Mouse (Mus musculus) left cerebral cortex, postnatal 36 days (tissue): ENCODE results near the gene Kcns1. TPM values are rescaled to one million over a fixed set of nuclear protein-coding genes. Genes with fewer than 3 reads are reported as not detected.

ENCODE experiments used
- DNase-seq, 2 experiments: peaks; one replicate each; pipeline ENCODE4 v3.0.0; 2021 to 2022; ENCODE audit warnings: low spot score in 2 of 2, mixed read lengths in 1 of 2
- intact Hi-C: fragments of 180-260 bp; cut with DNase I; formaldehyde crosslinking; loops from one replicate; pipeline ENCODE4 v1.15.1; 2025
- total RNA-seq, 2 experiments: library from RNA; stranded (reverse); gene quantifications; 2 replicates each; pipeline ENCODE4 v1.2.3; 2021

Gene Kcns1
- total RNA-seq, 2 experiments from 2014 or later = 15.7 to 20.3 TPM

DNA sequence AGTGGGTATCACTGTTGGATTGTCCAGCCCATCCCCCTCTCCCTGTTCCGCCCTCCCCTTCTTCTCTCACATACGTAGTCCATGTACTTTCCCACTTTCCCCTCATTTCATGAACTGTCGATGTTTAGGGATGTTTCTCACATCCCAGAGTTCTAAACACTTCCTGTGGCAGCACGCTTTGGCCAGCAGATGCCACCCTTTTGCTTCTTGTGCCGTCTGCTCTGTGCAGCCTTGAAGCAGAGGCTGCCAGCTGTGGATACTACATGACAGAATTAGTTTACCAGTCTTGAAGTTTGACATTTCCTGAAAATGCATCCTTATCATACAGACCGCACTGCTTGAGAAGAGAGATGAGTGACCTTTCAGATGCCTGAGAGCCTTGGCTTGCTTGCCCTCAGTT lies 36.4 kb downstream of the Kcns1 start:
- intact Hi-C loops = loop anchor here (5.0 to 10.0 kb wide), 2 partner anchors 210 to 253 kb away; partner anchors contain the start of gene Slpi
- no peak for DNase-seq

DNA sequence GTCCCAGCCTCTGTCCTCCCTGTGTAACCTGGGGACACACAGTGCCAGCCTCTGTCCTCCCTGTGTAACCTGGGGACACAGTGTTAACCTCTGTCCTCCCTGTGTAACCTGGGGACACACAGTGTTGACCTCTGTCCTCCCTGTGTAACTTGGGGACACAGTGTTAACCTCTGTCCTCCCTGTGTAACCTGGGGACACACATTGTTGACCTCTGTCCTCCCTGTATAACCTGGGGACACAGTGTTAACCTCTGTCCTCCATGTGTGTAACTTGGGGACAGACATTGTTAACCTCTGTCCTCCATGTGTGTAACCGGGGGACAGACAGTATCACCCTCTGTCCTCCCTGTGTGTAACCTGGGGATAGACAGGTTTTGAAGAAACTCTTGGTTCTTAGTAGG lies 39.3 kb downstream of the Kcns1 start:
- intact Hi-C loops = loop anchor here (5.0 to 10.0 kb wide), 2 partner anchors 213 to 256 kb away; partner anchors contain the start of gene Slpi
- no peak for DNase-seq

DNA sequence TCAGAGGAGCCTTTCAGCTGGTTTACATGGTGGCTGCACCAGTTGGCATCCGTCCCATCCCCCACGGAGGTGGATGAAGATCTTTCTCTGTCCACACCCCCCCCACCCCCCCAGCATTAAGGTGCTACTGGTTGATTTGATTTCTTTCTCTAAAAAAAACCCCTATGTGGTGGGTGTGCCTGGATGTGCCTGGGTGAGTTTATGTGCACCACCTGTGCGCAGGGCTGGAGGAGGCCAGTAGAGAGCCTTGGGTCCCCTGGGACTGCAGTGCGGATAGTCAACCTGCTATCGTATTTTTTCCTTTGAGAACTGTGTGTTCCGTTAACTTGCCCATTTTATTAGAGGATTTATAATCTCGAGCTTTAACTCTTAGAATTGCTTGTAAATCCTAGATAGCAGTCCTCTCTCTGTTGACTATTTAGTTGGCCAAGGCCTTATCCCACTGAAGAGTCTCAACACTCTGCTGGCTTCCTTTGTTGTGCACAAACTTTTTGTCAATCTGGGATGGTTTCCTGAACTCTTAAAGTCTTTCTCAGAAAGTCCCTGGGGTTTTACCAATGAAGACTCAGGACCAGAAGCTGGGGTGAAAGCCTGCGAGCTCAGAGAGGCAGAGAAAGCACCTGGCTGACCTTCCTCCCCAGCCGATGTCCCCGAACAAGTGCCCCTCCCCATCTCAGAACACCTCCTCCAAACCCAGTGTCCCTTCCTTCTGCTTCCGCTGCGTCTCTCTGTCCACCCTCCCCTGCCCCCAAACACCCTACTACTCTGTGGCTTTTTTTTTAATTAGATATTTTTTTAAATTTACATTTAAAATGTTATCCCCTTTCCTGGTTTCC lies 42.1 kb downstream of the Kcns1 start:
- no peak for DNase-seq
- intact Hi-C loops = no loop called here

DNA sequence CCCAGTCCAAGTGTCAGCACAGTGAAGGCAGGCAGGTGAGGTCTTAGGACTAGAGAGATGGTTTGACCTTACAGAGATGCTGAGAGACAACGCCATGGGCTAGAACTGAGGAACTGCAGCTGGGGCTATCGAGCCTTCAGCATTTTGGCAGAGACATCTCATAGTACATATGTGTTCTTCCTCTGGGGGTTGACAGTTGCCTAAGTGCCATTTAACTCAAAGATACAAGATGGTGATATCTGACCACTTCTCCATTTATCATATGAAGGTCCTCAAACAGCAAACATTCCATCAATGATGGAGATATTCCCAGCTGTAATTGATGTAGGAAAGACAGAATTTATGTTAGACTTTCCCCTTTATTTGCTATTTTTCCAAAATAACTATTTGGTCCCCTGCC lies 43.6 kb downstream of the Kcns1 start:
- intact Hi-C loops = no loop called here
- DNase-seq = no peak

DNA sequence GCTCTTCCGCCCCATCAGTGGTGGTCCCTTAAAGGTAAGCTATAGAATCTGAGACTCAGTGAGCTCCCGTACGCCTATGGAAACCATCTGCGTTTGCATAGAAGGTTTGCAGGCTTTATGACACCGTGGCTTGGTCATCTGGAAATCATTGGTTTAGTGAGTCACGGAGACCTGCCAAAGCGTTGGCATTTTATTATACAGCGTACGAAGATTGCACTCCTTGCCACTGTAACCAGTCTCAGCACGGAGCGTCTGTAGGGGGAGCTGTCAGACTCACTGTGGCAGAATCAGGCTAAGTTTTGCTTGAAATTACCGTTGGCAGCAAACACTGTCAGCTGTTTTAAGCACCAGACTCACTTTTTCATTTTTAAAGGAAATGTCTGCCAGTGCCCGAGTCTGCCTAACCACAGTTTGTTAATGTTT lies 44.4 kb downstream of the Kcns1 start:
- peak; percentile 66 to 68 for DNase-seq
- intact Hi-C loops = no loop called here

DNA sequence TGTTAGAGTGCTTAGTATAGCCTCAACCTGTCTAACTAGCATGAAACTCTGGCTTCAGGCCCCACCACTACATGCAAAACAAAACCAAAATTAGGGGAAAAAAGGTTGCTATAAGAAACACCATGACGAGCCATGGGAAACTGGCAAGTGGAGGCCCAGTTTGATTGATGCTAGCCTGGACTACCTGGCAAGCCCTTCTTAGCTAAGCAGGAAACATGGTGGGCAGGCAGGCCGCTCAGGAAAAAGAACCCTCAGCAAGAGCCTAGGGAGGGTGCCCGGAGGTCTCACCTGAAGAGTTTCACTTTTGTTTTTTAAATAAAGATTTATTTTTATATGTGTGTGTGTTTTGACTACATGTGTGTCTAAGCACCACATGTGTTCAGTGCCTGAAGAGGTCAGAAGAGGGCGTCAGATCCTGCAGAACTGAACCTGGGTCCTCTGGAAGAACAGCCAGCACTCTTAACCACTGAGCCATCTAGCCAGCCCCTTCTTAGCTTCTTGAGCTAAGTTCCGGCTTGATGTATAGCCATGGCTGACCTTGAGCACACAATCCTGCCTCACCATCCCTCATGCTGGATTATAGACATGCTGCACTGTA lies 47.6 kb downstream of the Kcns1 start:
- intact Hi-C loops = no loop called here
- DNase-seq = no peak

DNA sequence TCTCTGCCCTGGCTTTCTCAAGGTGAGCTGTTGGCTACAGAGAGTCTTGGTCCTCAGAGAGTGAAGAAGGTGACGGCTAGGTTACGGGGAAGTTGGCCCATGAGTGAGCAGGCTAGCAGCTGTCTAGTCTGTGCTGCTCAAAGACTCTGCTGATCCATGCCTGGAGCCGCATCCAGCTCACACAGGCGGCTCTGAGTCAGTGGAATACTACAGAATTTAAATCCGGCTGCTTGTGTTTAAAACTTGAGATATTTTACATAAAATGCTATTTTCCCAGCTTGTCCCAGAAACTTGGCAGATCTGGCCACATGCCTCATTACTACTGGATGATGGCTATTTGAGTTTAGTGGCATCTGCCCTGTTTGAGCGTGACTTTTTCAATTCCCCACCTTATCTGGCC lies 51.4 kb downstream of the Kcns1 start:
- intact Hi-C loops = no loop called here
- DNase-seq = no peak

DNA sequence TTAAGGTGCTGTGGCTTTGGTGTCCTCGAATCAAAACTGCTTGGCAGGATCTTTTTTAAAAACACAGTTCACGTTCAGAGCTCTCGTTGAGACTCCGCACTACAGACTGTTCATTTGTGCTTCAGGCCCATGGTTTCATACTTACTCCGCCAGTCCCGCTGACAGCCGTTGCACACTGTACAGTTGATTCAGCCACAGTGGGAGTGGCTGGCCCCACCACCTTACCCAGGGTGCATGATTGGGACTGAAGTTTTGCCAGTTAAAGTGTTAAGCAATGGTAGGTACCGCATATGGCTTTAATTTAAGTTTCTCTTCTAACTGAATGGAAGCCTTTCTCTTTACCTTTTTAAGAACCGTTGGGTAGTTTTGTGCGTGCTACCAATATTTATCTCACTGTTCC lies 55.4 kb downstream of the Kcns1 start:
- no peak for DNase-seq
- intact Hi-C loops = no loop called here

DNA sequence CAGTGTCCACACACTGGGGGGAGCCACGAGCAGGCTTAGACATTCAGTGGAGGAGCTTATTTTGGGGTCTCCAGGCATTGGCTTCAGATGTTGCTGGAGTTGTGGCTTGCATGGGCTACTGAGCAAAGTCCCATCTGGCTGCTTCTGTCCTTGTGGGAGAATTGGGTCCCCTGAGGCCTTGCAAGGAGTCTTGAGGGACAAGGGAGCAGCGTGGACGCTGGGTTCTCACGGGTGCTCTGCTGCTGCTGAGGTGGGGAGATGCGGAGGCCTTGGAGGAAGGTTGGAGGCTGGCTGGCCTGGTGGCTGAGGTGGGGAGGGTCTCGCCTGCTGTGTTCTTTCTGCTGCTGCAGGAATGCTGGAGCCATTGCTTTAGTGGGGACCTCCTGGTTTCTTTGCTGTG lies 56.9 kb downstream of the Kcns1 start:
- no peak for DNase-seq
- intact Hi-C loops = no loop called here

Other genes with a start within 250 kb of the Kcns1 start
- gene Ywhab, start 176.2 kb downstream of the Kcns1 start, total RNA-seq = 100 to 1,000 TPM; 422 to 471 TPM
- gene Pabpc1l, start 145.7 kb downstream of the Kcns1 start, total RNA-seq = 1 to 10 TPM in 1 of 2 experiments, under 1 TPM in 1; 0.44 to 2.0 TPM
- gene Stk4, start 100.8 kb downstream of the Kcns1 start, total RNA-seq = 10 to 100 TPM; 31.1 to 39.7 TPM
- gene Tomm34, start 99.9 kb downstream of the Kcns1 start, total RNA-seq = 10 to 100 TPM; 72.6 to 72.8 TPM
- gene Wfdc5, start 11.6 kb upstream of the Kcns1 start, total RNA-seq = not detected
- not detected for gene Wfdc12, start 19.5 kb upstream of the Kcns1 start, total RNA-seq
- gene Wfdc15a, start 29.0 kb upstream of the Kcns1 start, total RNA-seq = not detected
- gene Wfdc15b, start 50.5 kb upstream of the Kcns1 start, total RNA-seq = not detected
- gene Svs2, start 67.4 kb upstream of the Kcns1 start, total RNA-seq = not detected
- gene Svs3b, start 85.5 kb upstream of the Kcns1 start, total RNA-seq = not detected
- not detected for gene Svs4, start 107.3 kb upstream of the Kcns1 start, total RNA-seq
- gene Svs3a, start 118.2 kb upstream of the Kcns1 start, total RNA-seq = not detected
- not detected for gene Svs6, start 145.6 kb upstream of the Kcns1 start, total RNA-seq
- not detected for gene Svs5, start 161.6 kb upstream of the Kcns1 start, total RNA-seq
- 1 to 10 TPM; 1.0 to 1.5 TPM for gene Slpi, start 218.0 kb upstream of the Kcns1 start, total RNA-seq
- under 1 TPM; 0.30 to 0.34 TPM for gene Rbpjl, start 232.0 kb upstream of the Kcns1 start, total RNA-seq
- gene Matn4, start 234.0 kb upstream of the Kcns1 start, total RNA-seq = 10 to 100 TPM; 11.4 to 13.0 TPM